In genomic region chr6:100539698-100540097, GRCm38 (mm10) we compare ENCODE assay signal across 11 mouse cellular contexts.
A peak's percentile ranks its signal among the peaks of the same experiment; 100 is the strongest.
DNase-seq lines count a peak whose midpoint lies in the region; ATAC-seq and TF ChIP-seq lines count a peak whose summit lies in the region.
"Had no signal": no experiment of that assay in that cellular context is flagged by ENCODE, and none has a peak within 500 bp of the region (broad histone marks: within the 10 kb centered on the region; RNA-seq: fewer than 3 reads in every experiment).

No protein-coding gene starts in this region.

- no peak for TF ChIP-seq POLR2A in liver, adult 2 months (IDR thresholded peaks at IDR 0.05; ENCODE audit: extremely low read depth, insufficient read depth, low read length)
- TF ChIP-seq POLR2A in olfactory bulb, adult 2 months (IDR thresholded peaks at IDR 0.05; ENCODE audit: insufficient read depth, low read depth, low read length): no peak

- H3K9me3 ChIP-seq in liver, embryonic 11.5 days (ENCODE audit: control insufficient read depth, low read length): no peaks in the 10 kb centered on the region
- H3K9me3 ChIP-seq in midbrain, embryonic 14.5 days (ENCODE audit: control insufficient read depth, low read length): no peaks in the 10 kb centered on the region
- H3K9me3 ChIP-seq: liver, embryonic 13.5 days; neural tube, embryonic 13.5 days had no signal

- no peaks in the 10 kb centered on the region for H3K4me1 ChIP-seq in liver, adult 2 months (ENCODE audit: control insufficient read depth, insufficient read depth, low read length)
- no peaks in the 10 kb centered on the region for H3K4me1 ChIP-seq in liver, embryonic 11.5 days (replicated peaks; ENCODE audit: control insufficient read depth, insufficient read depth, low read length)
- peaks cover 7% of the 10 kb centered on the region for H3K4me1 ChIP-seq in olfactory bulb, adult 2 months (ENCODE audit: control insufficient read depth, insufficient read depth, low read length)
- no peaks in the 10 kb centered on the region for H3K4me1 ChIP-seq in midbrain, embryonic 14.5 days (ENCODE audit: control insufficient read depth, insufficient read depth, low read length)
- H3K4me1 ChIP-seq: liver, embryonic 13.5 days had no signal

- H3K27ac ChIP-seq in liver, adult 2 months (replicated peaks; ENCODE audit: insufficient read depth, low read depth, low read length): no peak overlapping the region
- no peak overlapping the region for H3K27ac ChIP-seq in liver, embryonic 11.5 days (ENCODE audit: low read depth, low read length)
- no peak overlapping the region for H3K27ac ChIP-seq in olfactory bulb, adult 2 months (ENCODE audit: insufficient read depth, low read depth, low read length)
- no peak overlapping the region for H3K27ac ChIP-seq in midbrain, embryonic 14.5 days (replicated peaks; ENCODE audit: low read depth, low read length)
- H3K27ac ChIP-seq: liver, embryonic 13.5 days; neural tube, embryonic 13.5 days had no signal

- peak; percentile 74 for TF ChIP-seq CTCF in liver, adult 2 months (IDR thresholded peaks at IDR 0.05; ENCODE audit: low read depth, low read length)
- 0 out of 2 replicates have a peak, but pooled peaks have one; percentile 15 for TF ChIP-seq CTCF in olfactory bulb, adult 2 months (IDR thresholded peaks at IDR 0.05; ENCODE audit: insufficient read depth, low read depth, low read length)

- no peaks in the 10 kb centered on the region for H3K79me2 ChIP-seq in liver, adult 2 months (ENCODE audit: control insufficient read depth, insufficient read depth, low read length)

- ATAC-seq in liver, embryonic 11.5 days (replicated peaks; ENCODE audit: low FRiP score): no peak
- no peak for ATAC-seq in midbrain, embryonic 14.5 days (ENCODE audit: low FRiP score, low TSS enrichment)
- ATAC-seq: inflammation-experienced regulatory T-cells, adult 6 months had no signal

- H3K27me3 ChIP-seq in liver, adult 2 months (ENCODE audit: control insufficient read depth, insufficient read depth, low read length): no peaks in the 10 kb centered on the region
- H3K27me3 ChIP-seq in liver, embryonic 11.5 days (replicated peaks; ENCODE audit: control insufficient read depth, insufficient read depth, low read length): no peaks in the 10 kb centered on the region
- H3K27me3 ChIP-seq in midbrain, embryonic 14.5 days (ENCODE audit: control insufficient read depth, insufficient read depth, low read length): no peaks in the 10 kb centered on the region
- H3K27me3 ChIP-seq: liver, embryonic 13.5 days had no signal

- H3K9ac ChIP-seq in liver, adult 2 months (ENCODE audit: low read depth, low read length): no peak overlapping the region
- H3K9ac ChIP-seq in liver, embryonic 11.5 days (ENCODE audit: low read depth, low read length): no peak overlapping the region
- no peak overlapping the region for H3K9ac ChIP-seq in midbrain, embryonic 14.5 days (replicated peaks; ENCODE audit: low read length)
- H3K9ac ChIP-seq: liver, embryonic 13.5 days; neural tube, embryonic 13.5 days had no signal

- no peak overlapping the region for H3K4me3 ChIP-seq in liver, adult 2 months (ENCODE audit: insufficient read depth, low read depth, low read length)
- no peak overlapping the region for H3K4me3 ChIP-seq in liver, embryonic 11.5 days (ENCODE audit: low read depth, low read length)
- no peak overlapping the region for H3K4me3 ChIP-seq in olfactory bulb, adult 2 months (ENCODE audit: insufficient read depth, low read depth, low read length)
- no peak overlapping the region for H3K4me3 ChIP-seq in midbrain, embryonic 14.5 days (replicated peaks; ENCODE audit: low read depth, low read length)
- H3K4me3 ChIP-seq: liver, embryonic 13.5 days; neural tube, embryonic 13.5 days had no signal

- no peak overlapping the region for H3K4me2 ChIP-seq in liver, embryonic 11.5 days
- H3K4me2 ChIP-seq in midbrain, embryonic 14.5 days (ENCODE audit: low read length): no peak overlapping the region
- H3K4me2 ChIP-seq: liver, embryonic 13.5 days; neural tube, embryonic 13.5 days had no signal

- no peaks in the 10 kb centered on the region for H3K36me3 ChIP-seq in liver, adult 2 months (ENCODE audit: control insufficient read depth, insufficient read depth, low read length)
- no peaks in the 10 kb centered on the region for H3K36me3 ChIP-seq in liver, embryonic 11.5 days (ENCODE audit: control insufficient read depth, insufficient read depth, low read length)
- H3K36me3 ChIP-seq in midbrain, embryonic 14.5 days (ENCODE audit: control insufficient read depth, insufficient read depth, low read length): no peaks in the 10 kb centered on the region
- H3K36me3 ChIP-seq: liver, embryonic 13.5 days; neural tube, embryonic 13.5 days had no signal

- peak; percentile 49 for DNase-seq in adrenal gland, postnatal 14 days
- no peak for DNase-seq in adrenal gland, adult 2 months
- peak; percentile 14 for DNase-seq in liver, adult 2 months (ENCODE audit: extremely low read depth, low read depth, low spot score)
- no peak for DNase-seq in liver, embryonic 11.5 days (ENCODE audit: low spot score)
- DNase-seq in adipocyte (ENCODE audit: low spot score): peak; percentile 50
- DNase-seq in midbrain, embryonic 14.5 days: no peak
- no peak for DNase-seq in heart, adult 8-10 months (ENCODE audit: low spot score)
- DNase-seq: liver, embryonic 13.5 days had no signal

- 41% methylated on average over 4 of the region's 4 CpGs for WGBS in liver, adult 2 months
- 41% methylated on average over 4 of the region's 4 CpGs for WGBS in liver, embryonic 11.5 days
- 46% methylated on average over 4 of the region's 4 CpGs for WGBS in olfactory bulb, adult 2 months
- WGBS in midbrain, embryonic 14.5 days: 46% methylated on average over 4 of the region's 4 CpGs

Comparison
In these comparisons a context has a peak if more than half of its experiments do, and no peak if none do; other contexts are left out.
1. DNase-seq: peak in adrenal gland, postnatal 14 days (single experiment), liver, adult 2 months (single experiment) and adipocyte (single experiment); none in adrenal gland, adult 2 months (single experiment), liver, embryonic 11.5 days (single experiment), midbrain, embryonic 14.5 days (single experiment) and heart, adult 8-10 months (single experiment).